18 mouse cellular contexts compared by ENCODE assay signal in the genomic region with DNA sequence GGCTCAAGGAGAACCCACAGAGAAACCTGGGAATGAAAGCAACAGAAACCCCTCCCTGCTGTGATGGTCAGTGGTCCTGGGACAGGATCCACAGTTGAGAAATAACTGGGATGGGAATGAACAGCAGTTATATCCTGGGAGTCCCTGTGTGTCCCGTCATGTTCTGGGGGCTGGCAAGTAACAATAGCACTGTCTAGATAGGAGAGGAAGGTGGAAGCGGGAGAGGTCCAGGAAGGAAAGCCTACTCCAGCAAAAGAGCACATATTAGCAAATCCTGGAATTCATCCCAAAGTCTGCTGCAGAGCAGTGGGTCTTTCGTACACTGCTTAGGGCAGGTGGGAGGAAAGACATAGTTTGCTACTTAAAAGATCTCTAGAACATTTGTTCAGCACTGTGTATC. TPM values are rescaled to one million over a fixed set of nuclear protein-coding genes. Genes with fewer than 3 reads are reported as not detected.
DNase-seq lines count a peak whose midpoint lies in the region; ATAC-seq and TF ChIP-seq lines count a peak whose summit lies in the region.
"Had no signal": no experiment of that assay in that cellular context is flagged by ENCODE, and none has a peak within 500 bp of the region (broad histone marks: within the 10 kb centered on the region; RNA-seq: fewer than 3 reads in every experiment).

No protein-coding gene starts in this region.

- TF ChIP-seq CTCF in stomach, postnatal 0 days (IDR thresholded peaks at IDR 0.05; ENCODE audit: low read depth): no peak

- no peaks in the 10 kb centered on the region for H3K36me3 ChIP-seq in kidney, embryonic 16.5 days (ENCODE audit: insufficient read depth, low read length)
- no peaks in the 10 kb centered on the region for H3K36me3 ChIP-seq in stomach, embryonic 14.5 days (ENCODE audit: control insufficient read depth, insufficient read depth, low read length)
- no peaks in the 10 kb centered on the region for H3K36me3 ChIP-seq in stomach, postnatal 0 days (ENCODE audit: control insufficient read depth, insufficient read depth, low read length)
- H3K36me3 ChIP-seq: hindbrain, embryonic 12.5 days; limb, embryonic 12.5 days; liver, embryonic 15.5 days had no signal

- peak overlapping the region; percentile 16; the same call in 1 of the 2 replicates for H3K27ac ChIP-seq in kidney, embryonic 16.5 days (ENCODE audit: low read length)
- H3K27ac ChIP-seq in stomach, embryonic 14.5 days (ENCODE audit: low read length): peak overlapping the region; percentile 35; the same call in 1 of the 2 replicates
- H3K27ac ChIP-seq in stomach, postnatal 0 days (replicated peaks): no peak overlapping the region
- H3K27ac ChIP-seq: hindbrain, embryonic 12.5 days; limb, embryonic 12.5 days; liver, embryonic 15.5 days had no signal

- intact Hi-C loops in heart, postnatal 10 days (cut with DNase I): no loop called here

- H3K27me3 ChIP-seq in kidney, embryonic 16.5 days (ENCODE audit: insufficient read depth, low read length): no peaks in the 10 kb centered on the region
- H3K27me3 ChIP-seq in stomach, embryonic 14.5 days (ENCODE audit: control insufficient read depth, insufficient read depth, low read length): no peaks in the 10 kb centered on the region
- no peaks in the 10 kb centered on the region for H3K27me3 ChIP-seq in stomach, postnatal 0 days (ENCODE audit: control insufficient read depth, insufficient read depth, low read length)
- H3K27me3 ChIP-seq: hindbrain, embryonic 12.5 days; limb, embryonic 12.5 days; liver, embryonic 15.5 days had no signal

- H3K4me1 ChIP-seq in kidney, embryonic 16.5 days (ENCODE audit: insufficient read depth, low read length): peaks cover 17% of the 10 kb centered on the region
- peaks cover 9% of the 10 kb centered on the region; the same call in 1 of the 2 replicates for H3K4me1 ChIP-seq in stomach, embryonic 14.5 days (ENCODE audit: control insufficient read depth, insufficient read depth, low read length)
- no peaks in the 10 kb centered on the region for H3K4me1 ChIP-seq in stomach, postnatal 0 days (replicated peaks; ENCODE audit: control insufficient read depth, insufficient read depth)
- H3K4me1 ChIP-seq: liver, embryonic 15.5 days had no signal

- H3K9me3 ChIP-seq in kidney, embryonic 16.5 days (ENCODE audit: low read length): no peaks in the 10 kb centered on the region
- H3K9me3 ChIP-seq in stomach, embryonic 14.5 days (ENCODE audit: control insufficient read depth, low read depth, low read length): no peaks in the 10 kb centered on the region
- no peaks in the 10 kb centered on the region for H3K9me3 ChIP-seq in stomach, postnatal 0 days (ENCODE audit: control insufficient read depth, low read length)
- H3K9me3 ChIP-seq: hindbrain, embryonic 12.5 days; limb, embryonic 12.5 days; liver, embryonic 15.5 days had no signal

- H3K9ac ChIP-seq in kidney, embryonic 16.5 days (replicated peaks; ENCODE audit: low read length): no peak overlapping the region
- H3K9ac ChIP-seq in stomach, embryonic 14.5 days (replicated peaks; ENCODE audit: low read depth, low read length): no peak overlapping the region
- no peak overlapping the region for H3K9ac ChIP-seq in stomach, postnatal 0 days (ENCODE audit: low read length)
- H3K9ac ChIP-seq: hindbrain, embryonic 12.5 days; limb, embryonic 12.5 days; liver, embryonic 15.5 days had no signal

- 56% methylated on average over 3 of the region's 3 CpGs for WGBS in kidney, embryonic 16.5 days
- 53% methylated on average over 3 of the region's 3 CpGs for WGBS in stomach, embryonic 14.5 days
- WGBS in stomach, postnatal 0 days: 67% methylated on average over 3 of the region's 3 CpGs

- no peak for TF ChIP-seq EP300 in stomach, postnatal 0 days (optimal IDR thresholded peaks at IDR 0.05)

- H3K4me2 ChIP-seq in kidney, embryonic 16.5 days (replicated peaks; ENCODE audit: low read depth, low read length): no peak overlapping the region
- no peak overlapping the region for H3K4me2 ChIP-seq in stomach, embryonic 14.5 days (replicated peaks; ENCODE audit: low read depth, low read length)
- no peak overlapping the region for H3K4me2 ChIP-seq in stomach, postnatal 0 days (replicated peaks; ENCODE audit: low read depth)
- H3K4me2 ChIP-seq: hindbrain, embryonic 12.5 days; limb, embryonic 12.5 days; liver, embryonic 15.5 days had no signal

- no peak overlapping the region for H3K4me3 ChIP-seq in kidney, embryonic 16.5 days (ENCODE audit: low read length)
- no peak overlapping the region for H3K4me3 ChIP-seq in stomach, embryonic 14.5 days (ENCODE audit: low read depth, low read length)
- H3K4me3 ChIP-seq in stomach, postnatal 0 days (ENCODE audit: low read depth, low read length): no peak overlapping the region
- H3K4me3 ChIP-seq: hindbrain, embryonic 12.5 days; limb, embryonic 12.5 days; liver, embryonic 15.5 days had no signal

- no peak for ATAC-seq in kidney, embryonic 16.5 days (ENCODE audit: low FRiP score, low TSS enrichment)
- ATAC-seq in stomach, embryonic 14.5 days (ENCODE audit: insufficient number of reproducible peaks, insufficient read depth, low FRiP score, low read depth): no peak
- no peak for ATAC-seq in stomach, postnatal 0 days (ENCODE audit: low FRiP score, low TSS enrichment)

- DNase-seq in heart, adult 18-20 months: peak; percentile 32 to 55
- no peak for DNase-seq in heart, postnatal 10 days
- DNase-seq in kidney, adult 11 months: no peak
- DNase-seq in stomach, postnatal 0 days (ENCODE audit: low spot score): no peak
- DNase-seq in embryo, embryonic 10.5 days (ENCODE audit: low spot score): no peak
- DNase-seq: adrenal gland, postnatal 10 days; cerebellum, adult 11-12 months; cerebellum, postnatal 25 days; gastrocnemius, postnatal 14 days; layer of hippocampus, adult 9-11 months; thymus, adult 18-20 months had no signal

RNA-seq across cellular contexts. Expression of a gene that starts 17.9 kb away (rescaled TPM):
- 10 to 100 TPM; 28.2 to 29.1 TPM for total RNA-seq in heart, adult 18-20 months (2021)
- total RNA-seq in heart, postnatal 10 days (2021): 10 to 100 TPM; 25.5 to 34.6 TPM
- 6.0 and 6.7 TPM in 2 replicates for polyA plus RNA-seq in kidney, embryonic 16.5 days (2015; fragmentation: Nextera tagmentation; extraction: Ambion mirVana)
- polyA plus RNA-seq in stomach, embryonic 14.5 days (2014; fragmentation: Nextera tagmentation; extraction: Ambion mirVana): 7.7 and 8.3 TPM in 2 replicates
- polyA plus RNA-seq in stomach, postnatal 0 days (2015; fragmentation: Nextera tagmentation; extraction: Ambion mirVana): 3.4 and 3.5 TPM in 2 replicates
- total RNA-seq: monocyte, adult 5-6 weeks; neutrophil, adult 5-6 weeks had no signal

Comparison
In these comparisons a context has a peak if more than half of its experiments do, and no peak if none do; other contexts are left out.
1. DNase-seq: peak in heart, adult 18-20 months (2 of 2); none in heart, postnatal 10 days (0 of 2), kidney, adult 11 months (single experiment), stomach, postnatal 0 days (single experiment) and embryo, embryonic 10.5 days (single experiment).